Mouse (Mus musculus) liver, embryonic 14.5 days (tissue): ENCODE measurements at regions not wholly inside any gene's neighbourhood (a gene's known extent, or its start where the extent isn't known, plus 50 kb on each side); places are given as distances from the start of the nearest gene placed in this dataset.

Source experiments
- CTCF ChIP-seq: IDR thresholded peaks from 2 replicates; pipeline ENCODE4 v1.5.1; 2016; ENCODE audit warnings: antibody characterized with exemption, low read depth, control low read depth
- EP300 ChIP-seq: IDR thresholded peaks from 2 replicates; pipeline ENCODE4 v1.6.1; 2016; ENCODE audit warnings: antibody characterized with exemption, low read depth

DNA sequence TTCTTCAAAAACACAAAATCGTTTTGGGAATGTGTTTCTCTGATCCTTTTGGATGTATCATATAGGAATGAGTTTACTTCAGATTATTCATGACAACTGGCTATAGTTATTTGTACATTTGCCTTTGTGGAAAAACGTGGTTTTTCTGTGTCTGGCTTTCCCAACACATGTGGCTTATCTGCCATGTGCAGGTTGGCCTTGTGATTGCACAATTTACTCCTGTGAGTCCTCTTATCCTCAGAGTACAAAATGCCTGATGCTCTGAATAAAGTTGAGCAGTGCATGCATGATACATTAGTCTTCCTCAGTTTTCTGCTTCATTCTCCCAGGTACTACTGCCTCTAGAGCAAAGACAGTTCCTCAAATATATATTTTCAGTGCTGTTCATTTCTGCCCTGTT is 881.6 kb downstream of the Lrfn5 start:
- TF ChIP-seq EP300 = no peak
- TF ChIP-seq CTCF = no peak
